In genomic region chr17:12992470-12992991, GRCm38 (mm10) we compare ENCODE assay signal across 8 mouse cellular contexts. TPM values are rescaled to one million over a fixed set of nuclear protein-coding genes. Genes with fewer than 3 reads are reported as not detected.
A peak's percentile ranks its signal among the peaks of the same experiment; 100 is the strongest.
DNase-seq lines count a peak whose midpoint lies in the region; ATAC-seq lines count a peak whose summit lies in the region.

No protein-coding gene starts in this region.

- H3K4me2 ChIP-seq in hindbrain, embryonic 13.5 days, result peak overlapping the region; percentile 68

- H3K4me1 ChIP-seq in hindbrain, embryonic 13.5 days (replicated peaks), result peaks cover 24% of the 10 kb centered on the region

- peak; percentile 82 for ATAC-seq in hindbrain, embryonic 13.5 days (ENCODE audit: low FRiP score)

- H3K9ac ChIP-seq in hindbrain, embryonic 13.5 days, result peak overlapping the region; percentile 100

- DNase-seq in NIH3T3 (ENCODE audit: low read depth), result peak; percentile 97
- DNase-seq in cerebellum, postnatal 10 days, result peak; percentile 98 to 99
- DNase-seq in frontal cortex, postnatal 10 days (ENCODE audit: low spot score in 2 of 2), result peak; percentile 91 to 95
- DNase-seq in layer of hippocampus, postnatal 36 days, result peak; percentile 90 to 93
- DNase-seq in lung, postnatal 36 days, result peak; percentile 96
- DNase-seq in retina, postnatal 1 day, result peak; percentile 98
- DNase-seq in urinary bladder, adult 18-20 months (ENCODE audit: low spot score in 2 of 2), result peak; percentile 94 to 98

- H3K27me3 ChIP-seq in hindbrain, embryonic 13.5 days, result no peaks in the 10 kb centered on the region

- peaks cover 6% of the 10 kb centered on the region for H3K36me3 ChIP-seq in hindbrain, embryonic 13.5 days

- under 1% methylated on average over 50 of the region's 51 CpGs for WGBS in hindbrain, embryonic 13.5 days

- H3K27ac ChIP-seq in hindbrain, embryonic 13.5 days, result peak overlapping the region; percentile 100

- H3K9me3 ChIP-seq in hindbrain, embryonic 13.5 days, result no peaks in the 10 kb centered on the region

- H3K4me3 ChIP-seq in hindbrain, embryonic 13.5 days, result peak overlapping the region; percentile 99

RNA-seq across cellular contexts. Expression of gene Wtap, which starts 1.4 kb away (rescaled TPM):
- polyA plus RNA-seq in hindbrain, embryonic 13.5 days (2015; fragmentation: Nextera tagmentation; extraction: Ambion mirVana), result 136 and 140 TPM in 2 replicates
- total RNA-seq in layer of hippocampus, postnatal 36 days (2021), result 10 to 100 TPM; 55.6 to 63.8 TPM

RNA-seq across cellular contexts. Expression of gene Sod2, which starts 14.1 kb away (rescaled TPM):
- polyA plus RNA-seq in hindbrain, embryonic 13.5 days (2015; fragmentation: Nextera tagmentation; extraction: Ambion mirVana), result 117 and 121 TPM in 2 replicates
- total RNA-seq in layer of hippocampus, postnatal 36 days (2021), result 100 to 1,000 TPM; 255 to 264 TPM

RNA-seq across cellular contexts. Expression of gene Acat2, which starts 32.0 kb away (rescaled TPM):
- 331 and 342 TPM in 2 replicates for polyA plus RNA-seq in hindbrain, embryonic 13.5 days (2015; fragmentation: Nextera tagmentation; extraction: Ambion mirVana)
- 10 to 100 TPM; 46.7 to 47.3 TPM for total RNA-seq in layer of hippocampus, postnatal 36 days (2021)

RNA-seq across cellular contexts. Expression of gene Acat3, which starts 52.1 kb away (rescaled TPM):
- 0.95 and 1.5 TPM in 2 replicates for polyA plus RNA-seq in hindbrain, embryonic 13.5 days (2015; fragmentation: Nextera tagmentation; extraction: Ambion mirVana)
- total RNA-seq in layer of hippocampus, postnatal 36 days (2021), result 1 to 10 TPM; 3.8 to 5.1 TPM

RNA-seq across cellular contexts. Expression of gene Gpr31b, which starts 59.6 kb away (rescaled TPM):
- polyA plus RNA-seq in hindbrain, embryonic 13.5 days (2015; fragmentation: Nextera tagmentation; extraction: Ambion mirVana), result not detected in 2 replicates
- not detected for total RNA-seq in layer of hippocampus, postnatal 36 days (2021)

Comparison
In these comparisons a context has a peak if more than half of its experiments do, and no peak if none do; other contexts are left out.
1. Peak in every context shown above with its lines: DNase-seq, ATAC-seq, H3K4me3 ChIP-seq and H3K27ac ChIP-seq.